Mouse (Mus musculus) E14TG2a.4 (cell line): ENCODE measurements around the gene Vwce.

Experiments used
- CTCF ChIP-seq: conservative IDR thresholded peaks from 2 replicates; pipeline ENCODE4 v1.5.1; 2014; ENCODE audit warnings: low read length
- NANOG ChIP-seq: IDR thresholded peaks from 2 replicates; pipeline ENCODE4 v1.6.1; 2014; ENCODE audit warnings: borderline replicate concordance, low read length, mixed read lengths

- TF ChIP-seq CTCF (peak; percentile 99), NANOG (no peak)
Observed at GRCm38 (mm10) chr19:10709360-10710087, 75.5 kb downstream of the Vwce start.
